Mouse (Mus musculus): ENCODE measurements around the gene Ms4a4d. TPM values are rescaled to one million over a fixed set of nuclear protein-coding genes. Genes with fewer than 3 reads are reported as not detected.

Gene Ms4a4d
- polyA plus RNA-seq, 1 experiment from 2014 or later: 1.1 TPM

- no peak for ATAC-seq (ENCODE audit: low FRiP score, low read depth)
- no peak overlapping the region for H3K27ac ChIP-seq
- 86% methylated on average over 3 of the region's 3 CpGs for WGBS
- H3K9ac ChIP-seq: no peak overlapping the region
- no peaks in the 10 kb centered on the region for H3K36me3 ChIP-seq
- H3K4me1 ChIP-seq: no peaks in the 10 kb centered on the region
- no peaks in the 10 kb centered on the region for H3K9me3 ChIP-seq
- no peaks in the 10 kb centered on the region for H3K27me3 ChIP-seq
- H3K4me3 ChIP-seq: no peak overlapping the region
- H3K4me2 ChIP-seq (replicated peaks): no peak overlapping the region
Measured at GRCm38 (mm10) chr19:11601349-11601748, 64.7 kb downstream of the Ms4a4d start.

- H3K27ac ChIP-seq: no peak overlapping the region
- no peaks in the 10 kb centered on the region for H3K9me3 ChIP-seq
- H3K4me2 ChIP-seq (replicated peaks): no peak overlapping the region
- no peaks in the 10 kb centered on the region for H3K4me1 ChIP-seq
- H3K4me3 ChIP-seq: no peak overlapping the region
- no peaks in the 10 kb centered on the region for H3K36me3 ChIP-seq
- H3K9ac ChIP-seq: no peak overlapping the region
- no peaks in the 10 kb centered on the region for H3K27me3 ChIP-seq
- ATAC-seq (ENCODE audit: low FRiP score, low read depth): no peak
- WGBS: 88% methylated on average over 2 of the region's 2 CpGs
Measured at GRCm38 (mm10) chr19:11602026-11602425, 65.4 kb downstream of the Ms4a4d start.

GRCm38 (mm10) chr19:11604603-11605002 is 68.0 kb downstream of the Ms4a4d start, which contains the start of gene Ms4a6d:
Gene Ms4a6d, minus strand, starts transcription at chr19:11604849.
- H3K27me3 ChIP-seq: no peaks in the 10 kb centered on the region
- no peaks in the 10 kb centered on the region for H3K9me3 ChIP-seq
- no peaks in the 10 kb centered on the region for H3K36me3 ChIP-seq
- 89% methylated on average over 2 of the region's 2 CpGs for WGBS
- H3K9ac ChIP-seq: no peak within 1 kb of the TSS
- H3K4me3 ChIP-seq: no peak within 1 kb of the TSS
- H3K4me1 ChIP-seq: no peaks in the 10 kb centered on the region
- no peak within 1 kb of the TSS for H3K27ac ChIP-seq
- no peak for ATAC-seq (ENCODE audit: low FRiP score, low read depth)
- H3K4me2 ChIP-seq (replicated peaks): no peak within 1 kb of the TSS

Other genes with a start within 250 kb of the Ms4a4d start
- not detected in 2 replicates for gene Ms4a14, start 222.3 kb upstream of the Ms4a4d start, polyA plus RNA-seq (2015; fragmentation: Nextera tagmentation; extraction: Ambion mirVana)
- gene Ms4a7, start 200.7 kb upstream of the Ms4a4d start, polyA plus RNA-seq (2015; fragmentation: Nextera tagmentation; extraction: Ambion mirVana): 5.7 and 7.0 TPM in 2 replicates
- 5.4 and 5.6 TPM in 2 replicates for gene Ms4a4a, start 161.3 kb upstream of the Ms4a4d start, polyA plus RNA-seq (2015; fragmentation: Nextera tagmentation; extraction: Ambion mirVana)
- gene Ms4a4c, start 132.0 kb upstream of the Ms4a4d start, polyA plus RNA-seq (2015; fragmentation: Nextera tagmentation; extraction: Ambion mirVana): 0.62 and 0.87 TPM in 2 replicates
- 0.59 TPM in 1 of 2 replicates, not detected in the other for gene Ms4a4b, start 93.2 kb upstream of the Ms4a4d start, polyA plus RNA-seq (2015; fragmentation: Nextera tagmentation; extraction: Ambion mirVana)
- 4.2 and 4.6 TPM in 2 replicates for gene Ms4a6c, start 67.4 kb upstream of the Ms4a4d start, polyA plus RNA-seq (2015; fragmentation: Nextera tagmentation; extraction: Ambion mirVana)
- not detected in 2 replicates for gene Gm8369, start 50.9 kb upstream of the Ms4a4d start, polyA plus RNA-seq (2015; fragmentation: Nextera tagmentation; extraction: Ambion mirVana)
- 4.1 and 4.5 TPM in 2 replicates for gene Ms4a6b, start 20.3 kb upstream of the Ms4a4d start, polyA plus RNA-seq (2015; fragmentation: Nextera tagmentation; extraction: Ambion mirVana)
- 3.5 and 3.9 TPM in 2 replicates for gene Ms4a6d, start 68.0 kb downstream of the Ms4a4d start, polyA plus RNA-seq (2015; fragmentation: Nextera tagmentation; extraction: Ambion mirVana)
- gene Ms4a2, start 86.9 kb downstream of the Ms4a4d start, polyA plus RNA-seq (2015; fragmentation: Nextera tagmentation; extraction: Ambion mirVana): 0.59 and 1.0 TPM in 2 replicates
- not detected in 2 replicates for gene Ms4a3, start 104.0 kb downstream of the Ms4a4d start, polyA plus RNA-seq (2015; fragmentation: Nextera tagmentation; extraction: Ambion mirVana)
- gene Oosp2, start 123.8 kb downstream of the Ms4a4d start, polyA plus RNA-seq (2015; fragmentation: Nextera tagmentation; extraction: Ambion mirVana): not detected in 2 replicates
- not detected in 2 replicates for gene Oosp1, start 154.3 kb downstream of the Ms4a4d start, polyA plus RNA-seq (2015; fragmentation: Nextera tagmentation; extraction: Ambion mirVana)
- not detected in 2 replicates for gene Oosp3, start 160.3 kb downstream of the Ms4a4d start, polyA plus RNA-seq (2015; fragmentation: Nextera tagmentation; extraction: Ambion mirVana)
- gene Gif, start 210.8 kb downstream of the Ms4a4d start, polyA plus RNA-seq (2015; fragmentation: Nextera tagmentation; extraction: Ambion mirVana): not detected in 2 replicates
- 42.8 and 46.0 TPM in 2 replicates for gene Mrpl16, start 233.6 kb downstream of the Ms4a4d start, polyA plus RNA-seq (2015; fragmentation: Nextera tagmentation; extraction: Ambion mirVana)